26 mouse cellular contexts compared by ENCODE assay signal in genomic region chr10:76371736-76372135, GRCm38 (mm10). TPM values are rescaled to one million over a fixed set of nuclear protein-coding genes. Genes with fewer than 3 reads are reported as not detected.
A peak's percentile ranks its signal among the peaks of the same experiment; 100 is the strongest.
DNase-seq lines count a peak whose midpoint lies in the region; ATAC-seq and TF ChIP-seq lines count a peak whose summit lies in the region.
"Had no signal": no experiment of that assay in that cellular context is flagged by ENCODE, and none has a peak within 500 bp of the region (broad histone marks: within the 10 kb centered on the region; RNA-seq: fewer than 3 reads in every experiment).

No protein-coding gene starts in this region.

- WGBS in liver, postnatal 0 days (ENCODE audit: insufficient replicate concordance): 91% methylated on average over 3 of the region's 3 CpGs

- no peak overlapping the region for H3K27ac ChIP-seq in liver, postnatal 0 days (ENCODE audit: low read depth)
- H3K27ac ChIP-seq: embryonic facial prominence, embryonic 13.5 days; embryonic facial prominence, embryonic 15.5 days; forebrain, embryonic 10.5 days; forebrain, embryonic 12.5 days had no signal

- H3K9me3 ChIP-seq in liver, postnatal 0 days (ENCODE audit: low read length): no peaks in the 10 kb centered on the region
- H3K9me3 ChIP-seq: embryonic facial prominence, embryonic 13.5 days; embryonic facial prominence, embryonic 15.5 days; forebrain, embryonic 10.5 days; forebrain, embryonic 12.5 days had no signal

- no peaks in the 10 kb centered on the region for H3K27me3 ChIP-seq in liver, postnatal 0 days (ENCODE audit: insufficient read depth, low read length)
- H3K27me3 ChIP-seq: embryonic facial prominence, embryonic 13.5 days; embryonic facial prominence, embryonic 15.5 days; forebrain, embryonic 12.5 days had no signal

- ATAC-seq in liver, postnatal 0 days: no peak
- ATAC-seq: activated CD4-positive, CD25-positive, alpha-beta regulatory T cell, adult 4 months; forebrain, embryonic 14.5 days; forebrain, embryonic 16.5 days had no signal

- no peak overlapping the region for H3K4me2 ChIP-seq in liver, postnatal 0 days (ENCODE audit: low read depth, low read length)
- H3K4me2 ChIP-seq: embryonic facial prominence, embryonic 13.5 days; embryonic facial prominence, embryonic 15.5 days; forebrain, embryonic 12.5 days had no signal

- no peak for TF ChIP-seq EP300 in liver, postnatal 0 days (IDR thresholded peaks at IDR 0.05; ENCODE audit: low read depth)

- H3K4me1 ChIP-seq in liver, postnatal 0 days (ENCODE audit: insufficient read depth): no peaks in the 10 kb centered on the region
- H3K4me1 ChIP-seq: embryonic facial prominence, embryonic 15.5 days; forebrain, embryonic 10.5 days; forebrain, embryonic 12.5 days had no signal

- TF ChIP-seq CTCF in liver, postnatal 0 days (IDR thresholded peaks at IDR 0.05; ENCODE audit: low read depth): no peak

- H3K9ac ChIP-seq in liver, postnatal 0 days (replicated peaks): no peak overlapping the region
- H3K9ac ChIP-seq: embryonic facial prominence, embryonic 13.5 days; embryonic facial prominence, embryonic 15.5 days; forebrain, embryonic 12.5 days had no signal

- peak; percentile 12 to 34 for DNase-seq in frontal cortex, postnatal 36 days (ENCODE audit: low spot score in 2 of 2)
- no peak for DNase-seq in frontal cortex, postnatal 14 days (ENCODE audit: low spot score in 2 of 2)
- DNase-seq in right cerebral cortex, adult 2 months (ENCODE audit: low spot score in 2 of 2): peak; percentile 27 to 34
- no peak for DNase-seq in right cerebral cortex, postnatal 36 days (ENCODE audit: low spot score in 2 of 2)
- DNase-seq in brain, adult 2 months (ENCODE audit: low read depth, low spot score): peak; percentile 54
- peak; percentile 39 for DNase-seq in telencephalon, adult 2 months (ENCODE audit: low read depth, low spot score)
- no peak for DNase-seq in liver, postnatal 0 days
- no peak for DNase-seq in thymus, postnatal 25 days
- DNase-seq: adrenal gland, adult 8-10 months; adrenal gland, postnatal 14 days; adrenal gland, postnatal 36 days; cerebellum, adult 11 months; cerebellum, adult 18-20 months; cerebellum, adult 8-10 months; cerebellum, adult 9-11 months; cerebellum, postnatal 14 days; cerebellum, postnatal 36 days; embryo, embryonic 11 days had no signal

- H3K36me3 ChIP-seq in liver, postnatal 0 days (replicated peaks; ENCODE audit: insufficient read depth, low read length): peaks cover 55% of the 10 kb centered on the region

- no peak overlapping the region for H3K4me3 ChIP-seq in liver, postnatal 0 days (ENCODE audit: low read depth, low read length)
- H3K4me3 ChIP-seq: embryonic facial prominence, embryonic 13.5 days; embryonic facial prominence, embryonic 15.5 days; erythroblast, embryonic 14.5 days; forebrain, embryonic 10.5 days; forebrain, embryonic 12.5 days had no signal

RNA-seq across cellular contexts. Expression of gene Dip2a, which starts 26.6 kb away (rescaled TPM):
- polyA plus RNA-seq in liver, postnatal 0 days (2015; fragmentation: Nextera tagmentation; extraction: Ambion mirVana): 0.67 and 0.97 TPM in 2 replicates

Comparison
In these comparisons a context has a peak if more than half of its experiments do, and no peak if none do; other contexts are left out.
1. DNase-seq: peak in frontal cortex, postnatal 36 days (2 of 2), right cerebral cortex, adult 2 months (2 of 2), brain, adult 2 months (single experiment) and telencephalon, adult 2 months (single experiment); none in frontal cortex, postnatal 14 days (0 of 2), right cerebral cortex, postnatal 36 days (0 of 2), liver, postnatal 0 days (single experiment) and thymus, postnatal 25 days (single experiment).